Mouse (Mus musculus): ENCODE results near the gene Nrxn3. TPM values are rescaled to one million over a fixed set of nuclear protein-coding genes. Genes with fewer than 3 reads are reported as not detected.

Gene Nrxn3
- total RNA-seq, 2 experiments from 2014 or later, result 0.60 to 0.67 TPM

GRCm38 (mm10) chr12:88801656-88802007, 79.0 kb downstream of the Nrxn3 start:
- DNase-seq, result no peak
- intact Hi-C loops (cut with DNase I), result no loop called here

GRCm38 (mm10) chr12:88808947-88809346, 86.3 kb downstream of the Nrxn3 start:
- intact Hi-C loops (cut with DNase I), result no loop called here
- DNase-seq, result no peak

GRCm38 (mm10) chr12:88812173-88812572, 89.5 kb downstream of the Nrxn3 start:
- peak; percentile 24 to 30 for DNase-seq

GRCm38 (mm10) chr12:88816865-88817264, 94.2 kb downstream of the Nrxn3 start:
- intact Hi-C loops (cut with DNase I), result no loop called here
- DNase-seq, result no peak

More at GRCm38 (mm10) chr12:88812173-88812572, 89.5 kb downstream of the Nrxn3 start:
- intact Hi-C loops (cut with DNase I), result no loop called here

GRCm38 (mm10) chr12:88818622-88819334, 96.1 kb downstream of the Nrxn3 start:
- intact Hi-C loops (cut with DNase I), result no loop called here
- peak; percentile 37 to 48 for DNase-seq

GRCm38 (mm10) chr12:88819335-88819709, 96.6 kb downstream of the Nrxn3 start:
- intact Hi-C loops (cut with DNase I), result no loop called here
- peak; percentile 9 to 22 for DNase-seq

GRCm38 (mm10) chr12:88820131-88820530, 97.5 kb downstream of the Nrxn3 start:
- no peak for DNase-seq
- intact Hi-C loops (cut with DNase I), result no loop called here

GRCm38 (mm10) chr12:88830851-88831250, 108.2 kb downstream of the Nrxn3 start:
- no peak for DNase-seq

GRCm38 (mm10) chr12:88835821-88836220, 113.1 kb downstream of the Nrxn3 start:
- DNase-seq, result no peak
- intact Hi-C loops (cut with DNase I), result no loop called here

More at GRCm38 (mm10) chr12:88830851-88831250, 108.2 kb downstream of the Nrxn3 start:
- intact Hi-C loops (cut with DNase I), result no loop called here

- intact Hi-C loops (cut with DNase I), result no loop called here
- DNase-seq, result no peak
These were observed 117.0 kb downstream of the Nrxn3 start for GRCm38 (mm10) chr12:88839724-88840123.

- intact Hi-C loops (cut with DNase I), result no loop called here
- DNase-seq, result no peak
These were observed 118.7 kb downstream of the Nrxn3 start for GRCm38 (mm10) chr12:88841350-88841749.

GRCm38 (mm10) chr12:88850400-88851179, 127.9 kb downstream of the Nrxn3 start:
- intact Hi-C loops (cut with DNase I), result no loop called here
- DNase-seq, result no peak

GRCm38 (mm10) chr12:88854039-88854438, 131.4 kb downstream of the Nrxn3 start:
- no peak for DNase-seq
- intact Hi-C loops (cut with DNase I), result no loop called here

- intact Hi-C loops (cut with DNase I), result no loop called here
These were observed 135.0 kb downstream of the Nrxn3 start for GRCm38 (mm10) chr12:88857701-88858100.

GRCm38 (mm10) chr12:88859456-88860345, 137.0 kb downstream of the Nrxn3 start:
- intact Hi-C loops (cut with DNase I), result no loop called here
- no peak for DNase-seq

More at GRCm38 (mm10) chr12:88857701-88858100, 135.0 kb downstream of the Nrxn3 start:
- no peak for DNase-seq

- no peak for DNase-seq
- intact Hi-C loops (cut with DNase I), result no loop called here
These were observed 137.7 kb downstream of the Nrxn3 start for GRCm38 (mm10) chr12:88860397-88860796.

GRCm38 (mm10) chr12:88863069-88863468, 140.4 kb downstream of the Nrxn3 start:
- intact Hi-C loops (cut with DNase I), result no loop called here
- DNase-seq, result peak in 1 of 2 experiments; percentile 2

GRCm38 (mm10) chr12:88868288-88868687, 145.6 kb downstream of the Nrxn3 start:
- intact Hi-C loops (cut with DNase I), result no loop called here
- DNase-seq, result no peak

GRCm38 (mm10) chr12:88897331-88897730, 174.7 kb downstream of the Nrxn3 start:
- no peak for DNase-seq

GRCm38 (mm10) chr12:88900014-88900727, 177.5 kb downstream of the Nrxn3 start:
- intact Hi-C loops (cut with DNase I), result no loop called here

More at GRCm38 (mm10) chr12:88897331-88897730, 174.7 kb downstream of the Nrxn3 start:
- intact Hi-C loops (cut with DNase I), result no loop called here

More at GRCm38 (mm10) chr12:88900014-88900727, 177.5 kb downstream of the Nrxn3 start:
- DNase-seq, result no peak

Data from heart, postnatal 10 days (tissue).